Mouse (Mus musculus) induced T-regulatory cell, adult 2 months (primary cell): ENCODE results near the gene Tmem179.

Source experiments
- DNase-seq: peaks from one replicate; pipeline ENCODE4 v3.0.0-alpha.2; 2012; ENCODE audit warnings: low read depth

The Tmem179 gene

GRCm38 (mm10) chr12:112516697-112517337, at the start of gene Tmem179:
TSS of gene Tmem179 (minus strand) at chr12:112516747.
- peak; percentile 15 for DNase-seq

GRCm38 (mm10) chr12:112563011-112563410, 46.5 kb upstream of the Tmem179 start:
- DNase-seq: no peak

GRCm38 (mm10) chr12:112562462-112562861, 45.9 kb upstream of the Tmem179 start:
- DNase-seq: no peak

GRCm38 (mm10) chr12:112561163-112561562, 44.6 kb upstream of the Tmem179 start:
- DNase-seq: no peak

GRCm38 (mm10) chr12:112560176-112560797, 43.7 kb upstream of the Tmem179 start:
- DNase-seq: peak; percentile 46

GRCm38 (mm10) chr12:112559671-112560070, 43.1 kb upstream of the Tmem179 start:
- no peak for DNase-seq

GRCm38 (mm10) chr12:112559231-112559630, 42.7 kb upstream of the Tmem179 start:
- DNase-seq: no peak

- DNase-seq: no peak
Measured at GRCm38 (mm10) chr12:112557219-112557618, 40.7 kb upstream of the Tmem179 start.

- no peak for DNase-seq
Measured at GRCm38 (mm10) chr12:112556531-112557060, 40.0 kb upstream of the Tmem179 start.

GRCm38 (mm10) chr12:112554900-112555299, 38.4 kb upstream of the Tmem179 start:
- DNase-seq: no peak

GRCm38 (mm10) chr12:112552520-112552919, 36.0 kb upstream of the Tmem179 start:
- no peak for DNase-seq

- peak; percentile 92 for DNase-seq
Measured at GRCm38 (mm10) chr12:112551861-112552375, 35.4 kb upstream of the Tmem179 start.

- DNase-seq: peak; percentile 29
Measured at GRCm38 (mm10) chr12:112549287-112549686, 32.7 kb upstream of the Tmem179 start.

- DNase-seq: no peak
Measured at GRCm38 (mm10) chr12:112546110-112546509, 29.6 kb upstream of the Tmem179 start.

GRCm38 (mm10) chr12:112544946-112545701, 28.6 kb upstream of the Tmem179 start:
- no peak for DNase-seq

- DNase-seq: no peak
Measured at GRCm38 (mm10) chr12:112543941-112544340, 27.4 kb upstream of the Tmem179 start.

GRCm38 (mm10) chr12:112542920-112543300, 26.4 kb upstream of the Tmem179 start:
- peak; percentile 85 for DNase-seq

- DNase-seq: no peak
Measured at GRCm38 (mm10) chr12:112542257-112542919, 25.8 kb upstream of the Tmem179 start.

- DNase-seq: no peak
Measured at GRCm38 (mm10) chr12:112541483-112542091, 25.0 kb upstream of the Tmem179 start.

- no peak for DNase-seq
Measured at GRCm38 (mm10) chr12:112540321-112540720, 23.8 kb upstream of the Tmem179 start.

- DNase-seq: no peak
Measured at GRCm38 (mm10) chr12:112539466-112539965, 23.0 kb upstream of the Tmem179 start.
